Mouse (Mus musculus) layer of hippocampus, adult 2 months (tissue): Measurements from ENCODE around the gene Gpatch8. TPM values are rescaled to one million over a fixed set of nuclear protein-coding genes. Genes with fewer than 3 reads are reported as not detected.

Experiments
- DNase-seq, 2 experiments: peaks; one replicate each; pipeline ENCODE4 v3.0.0; 2022; ENCODE audit warnings: low spot score in 2 of 2
- H3K27ac ChIP-seq: fragments of 200-600 bp; 2 replicates; pipeline ENCODE4 v1.8.1; 2022
- H3K4me3 ChIP-seq: fragments of 200-600 bp; 2 replicates; pipeline ENCODE4 v1.8.1; 2022; ENCODE audit warnings: mild to moderate bottlenecking
- CTCF ChIP-seq: fragments of 200-600 bp; conservative IDR thresholded peaks from 2 replicates; pipeline ENCODE4 v1.8.1; 2022; ENCODE audit warnings: antibody characterized with exemption, mild to moderate bottlenecking, moderate library complexity
- total RNA-seq, 2 experiments: library from RNA; stranded (reverse); gene quantifications; 2 replicates each; pipeline ENCODE4 v1.2.3; 2021

The Gpatch8 gene
- total RNA-seq, 2 experiments from 2014 or later = 53.0 to 58.9 TPM

- DNase-seq = peak in 1 of 2 experiments; percentile 82
- TF ChIP-seq CTCF = peak; percentile 87
- Histone ChIP-seq H3K27ac (peak overlapping the region; percentile 88), H3K4me3 (peak overlapping the region; percentile 78)
Measured at GRCm38 (mm10) chr11:102431018-102431645, 125.1 kb downstream of the Gpatch8 start.

GRCm38 (mm10) chr11:102430121-102431017, 125.8 kb downstream of the Gpatch8 start, which contains the start of gene Grn:
Gene Grn, plus strand, starts transcription at chr11:102430315.
- Histone ChIP-seq H3K4me3 (peak within 1 kb of the TSS; percentile 78), H3K27ac (peak within 1 kb of the TSS; percentile 88)
- TF ChIP-seq CTCF = no peak
- DNase-seq = peak; percentile 89 to 96

- H3K27ac ChIP-seq = peak overlapping the region; percentile 72
- peak overlapping the region; percentile 78 for H3K4me3 ChIP-seq
- TF ChIP-seq CTCF = no peak
- DNase-seq = no peak
Measured at GRCm38 (mm10) chr11:102429551-102429950, 126.6 kb downstream of the Gpatch8 start.

- Histone ChIP-seq H3K27ac (no peak overlapping the region), H3K4me3 (no peak overlapping the region)
- DNase-seq = no peak
- no peak for TF ChIP-seq CTCF
Measured at GRCm38 (mm10) chr11:102428981-102429540, 127.1 kb downstream of the Gpatch8 start.

Other genes with a start within 250 kb of the Gpatch8 start
- 100 to 1,000 TPM; 122 to 138 TPM for gene Ubtf, start 236.7 kb downstream of the Gpatch8 start, total RNA-seq
- gene Slc4a1, start 190.2 kb downstream of the Gpatch8 start, total RNA-seq = under 1 TPM; 0.15 to 0.23 TPM
- 100 to 1,000 TPM; 482 to 488 TPM for gene Rundc3a, start 163.0 kb downstream of the Gpatch8 start, total RNA-seq
- gene Slc25a39, start 148.4 kb downstream of the Gpatch8 start, total RNA-seq = 10 to 100 TPM; 62.5 to 62.6 TPM
- 10 to 100 TPM; 60.6 to 66.4 TPM for gene Grn, start 126.1 kb downstream of the Gpatch8 start, total RNA-seq
- 100 to 1,000 TPM in 1 of 2 experiments, 10 to 100 TPM in 1; 92.5 to 102 TPM for gene Fam171a2, start 108.7 kb downstream of the Gpatch8 start, total RNA-seq
- gene Itga2b, start 86.3 kb downstream of the Gpatch8 start, total RNA-seq = 1 to 10 TPM; 2.3 to 3.5 TPM
- gene Gm11627, start 23.1 kb upstream of the Gpatch8 start, total RNA-seq = 1 to 10 TPM; 3.9 to 4.2 TPM
- gene Fzd2, start 48.0 kb upstream of the Gpatch8 start, total RNA-seq = 1 to 10 TPM; 7.5 to 9.2 TPM
- gene Meioc, start 107.3 kb upstream of the Gpatch8 start, total RNA-seq = not detected
- gene Ccdc43, start 141.4 kb upstream of the Gpatch8 start, total RNA-seq = 10 to 100 TPM; 33.5 to 44.7 TPM
- 100 to 1,000 TPM; 192 to 212 TPM for gene Adam11, start 205.0 kb upstream of the Gpatch8 start, total RNA-seq